Mouse (Mus musculus) intestine, embryonic 15.5 days (tissue): ENCODE results near the gene Nlrp14. TPM values are rescaled to one million over a fixed set of nuclear protein-coding genes. Genes with fewer than 3 reads are reported as not detected.

Source experiments
- polyA plus RNA-seq: library from polyadenylated mRNA; unstranded; fragments of >200 nt; fragmentation: Nextera tagmentation; extraction: Ambion mirVana; gene quantifications from 2 replicates; pipeline ENCODE4 v1.2.1, GENCODE M21; 2015

The Nlrp14 gene
- polyA plus RNA-seq, 1 experiment from 2014 or later, result not detected

Other genes starting within 250 kb of the Nlrp14 start
- gene Olfr709-ps1, start 234.8 kb upstream of the Nlrp14 start, polyA plus RNA-seq, result not detected in 2 replicates
- gene Olfr710, start 218.7 kb upstream of the Nlrp14 start, polyA plus RNA-seq, result not detected in 2 replicates
- gene Olfr6, start 203.1 kb upstream of the Nlrp14 start, polyA plus RNA-seq, result not detected in 2 replicates
- gene Olfr711, start 191.5 kb upstream of the Nlrp14 start, polyA plus RNA-seq, result not detected in 2 replicates
- not detected in 2 replicates for gene Olfr2, start 160.9 kb upstream of the Nlrp14 start, polyA plus RNA-seq
- not detected in 2 replicates for gene Olfr713, start 135.8 kb upstream of the Nlrp14 start, polyA plus RNA-seq
- not detected in 2 replicates for gene Olfr714, start 96.0 kb upstream of the Nlrp14 start, polyA plus RNA-seq
- gene Olfr17, start 73.8 kb upstream of the Nlrp14 start, polyA plus RNA-seq, result not detected in 2 replicates
- gene Olfr715b, start 56.6 kb upstream of the Nlrp14 start, polyA plus RNA-seq, result not detected in 2 replicates
- gene Olfr715, start 35.9 kb upstream of the Nlrp14 start, polyA plus RNA-seq, result not detected in 2 replicates
- not detected in 2 replicates for gene Olfr716, start 28.7 kb upstream of the Nlrp14 start, polyA plus RNA-seq
- not detected in 2 replicates for gene Rbmxl2, start 42.5 kb downstream of the Nlrp14 start, polyA plus RNA-seq
- gene Syt9, start 203.7 kb downstream of the Nlrp14 start, polyA plus RNA-seq, result 3.5 and 4.4 TPM in 2 replicates